Mouse (Mus musculus) gastrocnemius, adult 8-10 months (tissue): Measurements from ENCODE around the gene Clk1. TPM values are rescaled to one million over a fixed set of nuclear protein-coding genes. Genes with fewer than 3 reads are reported as not detected.
"Not testable (repeated sequence)": the region's sequence is repeated elsewhere in the genome, so short reads cannot be mapped to it uniquely, and the experiment has no call there.

Experiments used
- DNase-seq, 2 experiments: peaks; one replicate each; pipeline ENCODE4 v3.0.0; 2022; ENCODE audit warnings: low spot score in 2 of 2
- total RNA-seq, 4 experiments: library from RNA; stranded (reverse); gene quantifications; 2 replicates each; pipeline ENCODE4 v1.2.4; 2022

Gene Clk1
- total RNA-seq, 4 experiments from 2014 or later = 25.6 to 43.7 (median 30.1) TPM

DNA sequence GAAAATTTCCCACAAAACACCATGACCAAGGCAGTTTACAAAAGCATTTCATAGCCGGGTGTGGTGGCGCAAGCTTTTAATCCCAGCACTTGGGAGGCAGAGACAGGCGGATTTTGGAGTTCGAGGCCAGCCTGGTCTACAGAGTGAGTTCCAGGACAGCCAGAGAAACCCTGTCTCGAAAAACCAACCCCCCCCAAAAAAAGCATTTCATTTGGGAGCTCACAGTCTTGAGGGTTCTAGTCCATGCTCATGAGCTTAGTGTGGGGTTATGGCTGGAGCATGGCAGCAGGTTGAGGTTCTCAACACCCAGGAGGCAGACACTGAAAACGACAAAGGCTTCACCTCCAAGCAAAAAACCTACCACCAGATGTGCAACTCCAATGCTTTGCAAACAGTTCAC lies 15.7 kb downstream of the Clk1 start:
- DNase-seq = no peak

GRCm38 (mm10) chr1:58407321-58407720 lies 16.5 kb downstream of the Clk1 start:
- DNase-seq = no peak

GRCm38 (mm10) chr1:58403745-58404144 lies 20.1 kb downstream of the Clk1 start:
- DNase-seq = no peak

GRCm38 (mm10) chr1:58401396-58401795 lies 22.5 kb downstream of the Clk1 start:
- DNase-seq = no peak

GRCm38 (mm10) chr1:58397731-58398130 lies 26.1 kb downstream of the Clk1 start:
- no peak for DNase-seq

GRCm38 (mm10) chr1:58396179-58396578 lies 27.7 kb downstream of the Clk1 start:
- no peak for DNase-seq

DNA sequence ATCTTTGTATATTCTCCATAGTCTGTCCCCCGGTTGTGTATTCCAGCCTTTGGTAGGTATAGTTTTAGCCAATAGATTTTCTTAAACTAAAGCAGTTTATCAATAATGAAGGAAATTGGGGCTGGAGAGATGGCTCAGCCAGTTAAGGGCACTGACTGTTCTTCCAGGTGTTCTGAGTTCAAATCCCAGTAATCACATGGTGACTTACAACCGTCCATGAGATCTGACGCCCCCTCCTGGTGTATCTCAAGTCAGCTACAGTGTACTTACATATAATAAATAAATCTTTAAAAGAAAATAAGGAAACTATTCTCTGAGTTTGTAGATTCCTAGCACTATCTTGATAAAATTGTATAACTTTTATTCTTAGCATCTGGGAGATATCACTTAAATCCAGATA lies 28.5 kb downstream of the Clk1 start:
- no peak for DNase-seq

DNA sequence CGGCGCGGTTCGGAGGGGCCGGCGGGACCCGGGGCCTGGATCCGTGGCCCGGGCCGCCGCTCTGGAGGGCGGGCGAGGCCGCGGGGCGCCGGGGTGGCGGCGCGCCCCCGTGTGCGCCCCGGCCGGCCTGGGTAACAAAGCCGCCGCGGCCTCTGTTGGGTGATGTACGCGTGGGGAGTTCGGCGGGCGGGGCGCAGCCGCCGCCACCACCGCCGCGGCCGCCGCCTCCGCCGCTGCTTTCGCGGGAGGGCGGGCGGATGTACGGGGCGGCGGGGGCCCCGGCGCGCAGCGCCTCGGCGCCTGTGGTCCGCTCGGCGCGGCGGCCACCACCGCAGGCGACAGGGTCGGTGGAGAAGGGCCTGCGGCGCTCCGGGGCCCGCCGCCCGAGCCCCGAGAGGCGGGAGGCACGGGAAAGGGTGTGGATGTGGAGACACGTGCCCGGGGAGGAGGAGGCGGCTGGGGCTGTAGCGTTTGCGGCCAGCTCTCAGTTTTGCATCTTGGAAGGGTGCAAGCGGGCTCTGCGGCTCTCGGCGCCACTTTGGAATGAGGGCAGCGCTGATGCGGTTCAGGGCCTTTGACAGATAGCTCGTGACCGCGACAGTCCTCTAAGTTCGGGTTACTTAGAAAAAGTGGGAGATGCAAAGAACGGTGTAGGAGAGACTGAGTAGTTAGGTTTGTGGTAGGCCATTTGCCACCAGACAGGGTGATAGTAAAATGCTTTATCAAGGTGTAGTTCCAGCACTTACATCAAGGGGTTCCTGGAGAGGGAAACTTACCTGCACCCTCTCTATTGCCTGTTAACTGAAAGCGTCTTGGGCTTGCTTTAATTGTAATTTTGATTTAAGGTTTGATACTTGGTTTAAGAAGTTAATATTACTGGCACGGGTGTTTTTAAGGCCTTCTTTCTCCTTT lies 30.3 kb downstream of the Clk1 start:
- DNase-seq = peak in 1 of 2 experiments; percentile 37

- peak; percentile 85 to 89 for DNase-seq
Measured at GRCm38 (mm10) chr1:58392652-58393283, 31.1 kb downstream of the Clk1 start, which contains the start of gene Bzw1. Gene Bzw1, plus strand, starts transcription at chr1:58392898.

- DNase-seq = no peak
Measured at GRCm38 (mm10) chr1:58392268-58392651, 31.6 kb downstream of the Clk1 start.

DNA sequence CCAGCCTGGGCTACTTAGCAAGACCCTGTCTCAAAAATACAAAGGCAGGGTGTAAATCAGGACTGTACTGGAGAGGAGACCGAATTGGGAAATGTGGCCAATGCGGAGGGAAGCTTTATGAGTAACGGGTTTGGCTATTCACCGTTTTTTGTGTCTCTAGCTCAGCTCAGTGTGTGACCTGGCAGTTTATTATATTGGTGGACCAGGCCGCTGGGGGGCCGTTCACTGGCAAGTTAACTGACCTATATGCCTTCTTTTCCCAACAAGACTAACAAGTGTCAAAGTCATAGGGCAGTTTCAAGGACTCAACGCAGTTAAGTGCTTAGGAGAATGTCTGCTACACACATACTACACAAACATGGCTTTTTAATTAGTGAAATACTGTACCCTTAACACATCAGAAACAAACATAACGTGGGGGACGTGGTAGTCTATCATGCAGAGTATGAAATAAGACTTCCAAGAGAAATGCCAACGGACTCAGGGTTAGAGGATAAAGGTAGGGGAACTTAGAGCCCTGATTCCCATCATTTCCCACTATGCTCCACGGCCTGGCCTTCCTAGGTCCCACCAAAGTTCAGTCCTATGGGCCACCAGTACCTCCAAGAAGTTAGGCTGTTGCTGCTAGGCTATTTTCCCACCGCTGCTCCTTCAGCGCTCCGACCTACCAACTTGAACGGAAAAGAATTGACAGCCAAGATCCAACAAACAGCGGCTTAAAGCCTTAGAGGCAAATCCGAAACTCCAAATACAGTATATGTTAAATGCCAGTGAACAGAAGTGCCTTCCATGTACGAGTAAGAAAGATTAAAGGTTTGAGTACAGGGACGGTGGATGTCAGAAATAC lies 32.2 kb downstream of the Clk1 start:
- no peak for DNase-seq

GRCm38 (mm10) chr1:58382586-58383281 lies 41.1 kb downstream of the Clk1 start:
- DNase-seq = no peak

- no peak for DNase-seq
Measured at GRCm38 (mm10) chr1:58375574-58376147, 48.2 kb downstream of the Clk1 start.

- not testable (repeated sequence) for DNase-seq
Measured at GRCm38 (mm10) chr1:58374266-58374665, 49.6 kb downstream of the Clk1 start.

DNA sequence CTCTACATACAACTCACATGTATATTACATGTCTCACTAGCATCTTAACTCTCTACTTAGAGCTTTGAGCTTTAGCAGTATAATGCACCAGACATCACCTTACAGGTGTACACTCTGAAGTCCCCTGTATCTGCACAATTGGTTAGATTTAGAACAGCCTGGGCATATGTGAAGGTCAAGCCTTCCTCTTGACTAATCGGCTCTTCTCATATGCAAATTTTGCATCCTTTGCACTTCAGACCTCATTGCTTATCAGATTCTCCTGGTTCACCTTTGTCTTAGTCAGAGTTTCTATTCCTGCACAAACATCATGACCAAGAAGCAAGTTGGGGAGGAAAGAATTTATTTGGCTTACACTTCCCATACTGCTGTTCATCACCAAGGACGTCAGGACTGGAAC lies 54.1 kb downstream of the Clk1 start:
- no peak for DNase-seq

- DNase-seq = no peak
Measured at GRCm38 (mm10) chr1:58366737-58367471, 57.0 kb downstream of the Clk1 start.

DNA sequence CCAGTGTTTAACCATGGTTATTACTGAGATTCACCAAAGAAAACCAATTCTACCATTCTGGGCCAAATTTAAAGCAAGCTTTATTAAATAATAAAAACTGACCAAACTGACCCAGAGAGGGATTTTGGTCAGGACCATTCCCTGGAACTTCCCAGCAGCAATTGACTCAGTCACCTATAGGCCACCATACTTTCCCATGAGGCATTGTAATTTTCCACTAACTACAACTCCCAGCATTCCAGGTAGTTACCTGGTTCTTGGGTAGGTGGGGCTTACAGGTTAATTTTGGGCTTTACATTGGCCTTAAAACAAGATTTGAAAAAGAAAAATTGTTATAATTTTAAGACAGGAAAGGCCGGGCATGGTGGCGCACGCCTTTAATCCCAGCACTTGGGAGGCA lies 58.0 kb downstream of the Clk1 start:
- DNase-seq = no peak

GRCm38 (mm10) chr1:58364551-58364950 lies 59.3 kb downstream of the Clk1 start:
- DNase-seq = no peak

GRCm38 (mm10) chr1:58362296-58362695 lies 61.6 kb downstream of the Clk1 start:
- DNase-seq = no peak
